Mouse (Mus musculus) bone marrow, adult 2 months (tissue): ENCODE data around the gene Vars.

Source experiments
- CTCF ChIP-seq: fragments of 200-500 bp; IDR thresholded peaks from 2 replicates; pipeline ENCODE4 v1.5.1; 2011; ENCODE audit warnings: low read length, control low read depth; ENCODE audit not compliant: control insufficient read depth, insufficient read depth
- POLR2A ChIP-seq: fragments of 200-500 bp; IDR thresholded peaks from 2 replicates; pipeline ENCODE4 v1.6.1; 2011; ENCODE audit warnings: low read depth, mild to moderate bottlenecking, control low read depth, low read length, borderline replicate concordance; ENCODE audit not compliant: control insufficient read depth

- peak; percentile 31; the same call in 1 of the 2 replicates for TF ChIP-seq CTCF
- no peak for TF ChIP-seq POLR2A
Observed at GRCm38 (mm10) chr17:35032323-35032870, 31.6 kb downstream of the Vars start.
